Mouse (Mus musculus): Measurements from ENCODE around the gene Ppfia4. TPM values are rescaled to one million over a fixed set of nuclear protein-coding genes. Genes with fewer than 3 reads are reported as not detected.

The Ppfia4 gene
- total RNA-seq, 2 experiments from 2014 or later = 11.2 to 13.7 TPM

DNA sequence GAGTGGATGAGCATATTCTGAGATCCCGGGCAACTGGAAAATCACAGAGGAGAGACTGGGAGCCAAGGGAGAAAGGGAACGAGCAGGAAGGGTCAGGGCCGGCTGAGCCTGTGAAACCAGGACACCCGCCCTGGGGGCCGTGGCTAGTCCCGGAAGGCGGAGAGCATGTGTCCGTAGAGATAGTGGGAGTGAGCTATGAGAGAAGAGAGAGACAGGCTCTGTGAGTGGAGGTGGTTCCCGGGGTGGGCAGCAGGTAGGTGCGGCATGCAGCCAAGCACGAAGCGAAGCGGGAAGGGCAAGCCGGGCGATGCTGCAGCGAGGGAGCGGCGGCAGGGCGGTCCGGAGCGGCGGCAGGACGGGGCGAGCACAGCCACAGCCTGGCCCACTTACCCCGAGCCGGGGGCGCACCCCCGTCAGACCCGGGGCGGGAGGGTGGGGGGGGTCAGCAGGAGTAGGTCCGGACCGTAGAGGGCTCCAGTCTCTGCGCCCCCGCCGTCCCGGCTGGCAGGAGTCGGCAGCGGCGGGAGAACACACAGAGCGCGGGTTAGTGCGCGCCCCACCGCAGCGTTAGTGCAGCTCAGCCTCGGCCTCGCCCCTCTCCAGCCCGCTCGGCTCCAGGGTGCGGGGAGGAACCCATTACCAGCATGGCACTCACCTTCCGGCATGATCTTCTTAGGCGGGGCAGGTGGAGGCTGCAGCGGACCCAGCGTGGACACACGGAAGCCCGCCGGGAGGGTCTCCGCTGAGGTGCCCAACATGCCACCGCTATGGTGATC lies 33.9 kb downstream of the Ppfia4 start:
- peak; percentile 57 for DNase-seq

DNA sequence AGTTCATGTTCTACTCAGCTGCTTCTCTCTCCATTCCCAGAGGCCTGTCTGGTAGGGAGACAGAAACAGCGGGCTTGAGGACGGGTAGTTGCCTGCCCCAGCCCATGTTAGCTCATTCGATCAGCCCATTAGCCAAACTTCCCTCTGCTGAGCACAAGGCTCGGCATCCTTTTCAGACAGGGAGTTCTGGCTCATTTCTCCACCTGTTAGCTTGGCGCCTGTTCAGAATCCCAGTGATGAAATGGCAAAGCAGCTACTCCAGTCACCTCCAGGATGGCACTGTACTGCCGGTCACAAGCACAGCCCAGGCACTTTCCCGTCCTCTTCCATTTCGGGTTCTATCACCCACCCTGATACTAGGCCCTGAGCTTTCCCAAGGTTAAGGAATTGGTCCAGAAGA lies 35.5 kb downstream of the Ppfia4 start:
- DNase-seq = peak; percentile 42

DNA sequence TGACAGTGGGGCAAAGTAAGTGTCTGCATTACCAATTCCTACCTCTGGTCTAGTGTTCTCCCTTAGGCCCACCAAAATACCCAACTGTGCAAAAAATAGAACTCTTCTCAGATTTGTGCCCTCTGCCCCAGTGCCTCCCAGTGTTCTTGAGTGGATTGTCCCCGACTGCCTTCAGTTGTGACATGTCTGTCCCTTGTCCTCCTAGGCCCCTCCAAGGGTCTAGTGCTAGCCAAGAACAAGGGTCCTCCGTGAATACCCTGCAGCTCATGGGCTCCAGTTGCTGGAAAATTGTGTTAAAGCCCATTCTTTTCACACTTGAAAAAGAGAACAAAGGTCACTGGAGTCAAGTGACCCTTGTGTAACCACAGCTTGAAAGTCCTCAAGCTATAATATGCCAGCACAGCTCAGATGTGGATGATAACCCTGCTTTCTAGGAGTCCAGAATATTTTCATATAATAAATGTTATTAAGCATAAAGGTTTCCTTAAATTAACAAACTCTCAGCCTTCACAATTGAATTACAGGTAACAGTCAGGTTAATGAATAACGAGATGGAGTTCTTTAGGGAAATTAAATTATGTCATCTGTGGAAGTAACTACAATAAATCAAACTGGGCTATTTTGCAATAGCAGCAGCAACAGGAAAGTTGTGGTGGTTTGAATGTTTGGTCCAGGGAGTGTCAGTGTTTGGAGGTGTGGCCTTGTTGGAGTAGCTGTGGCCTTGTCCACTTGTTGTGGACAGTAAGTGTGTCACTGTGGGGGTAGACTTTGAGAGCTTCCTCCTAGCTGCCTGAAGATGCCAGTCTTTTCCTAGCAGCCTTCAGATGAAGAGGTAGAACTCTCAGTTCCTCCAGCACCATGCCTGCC lies 38.8 kb downstream of the Ppfia4 start:
- no peak for DNase-seq

DNA sequence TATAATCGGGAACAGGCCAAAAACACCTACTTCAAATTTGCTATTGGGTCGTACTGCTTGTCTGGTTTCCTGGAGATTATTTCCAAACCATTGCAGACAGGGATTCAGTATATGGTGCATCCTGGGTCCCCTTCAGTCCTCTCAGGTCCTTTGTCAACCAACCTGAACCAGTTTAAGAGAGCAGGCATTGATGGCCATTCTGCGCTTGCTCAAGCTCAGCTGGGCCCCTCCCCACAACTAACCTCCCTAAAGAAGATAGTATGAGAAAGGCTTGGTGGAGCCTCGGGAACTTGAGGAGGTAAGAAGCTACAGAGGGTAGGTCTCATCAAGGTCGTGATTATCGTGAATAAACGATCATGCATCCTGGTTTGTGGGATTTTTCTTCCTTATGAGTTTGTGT lies 39.5 kb downstream of the Ppfia4 start:
- DNase-seq = no peak

DNA sequence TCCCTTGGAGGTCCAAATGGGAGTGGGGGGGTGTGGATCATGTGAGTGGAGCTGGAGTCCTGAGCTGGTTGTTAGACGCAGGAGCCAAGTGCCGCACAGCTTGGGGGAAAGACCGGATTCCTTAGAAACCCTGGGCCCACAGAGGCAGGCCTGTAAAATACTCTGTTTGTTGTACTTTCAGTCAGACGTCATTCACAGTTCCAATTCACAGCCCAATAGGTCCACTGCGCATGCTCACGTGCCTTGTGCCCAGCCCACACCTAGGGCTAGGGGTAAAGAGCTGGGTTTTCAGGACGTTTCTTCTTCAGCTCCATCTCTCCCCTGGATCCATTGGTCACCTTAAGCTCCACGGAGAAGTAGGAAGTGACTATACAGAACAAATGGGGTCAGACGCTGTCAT lies 40.1 kb downstream of the Ppfia4 start:
- DNase-seq = no peak

DNA sequence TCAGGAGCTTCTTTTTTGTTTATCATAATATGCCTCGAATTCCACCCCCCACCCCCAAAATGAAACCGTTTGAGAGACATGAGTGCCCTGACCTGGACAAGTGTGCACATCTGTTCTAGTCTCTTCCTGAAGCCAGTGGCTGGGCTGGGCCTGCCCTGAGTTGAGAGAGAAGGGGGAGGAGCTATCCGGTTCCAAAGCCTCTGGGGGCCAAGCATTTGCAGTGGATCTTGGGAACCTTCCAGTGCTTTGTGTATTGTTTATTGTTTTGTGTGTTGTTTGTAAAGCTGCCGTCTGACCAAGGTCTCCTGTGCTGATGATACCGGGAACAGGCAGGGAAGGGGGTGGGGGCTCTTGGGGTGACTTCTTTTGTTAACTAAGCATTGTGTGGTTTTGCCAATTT lies 40.7 kb downstream of the Ppfia4 start:
- no peak for DNase-seq

DNA sequence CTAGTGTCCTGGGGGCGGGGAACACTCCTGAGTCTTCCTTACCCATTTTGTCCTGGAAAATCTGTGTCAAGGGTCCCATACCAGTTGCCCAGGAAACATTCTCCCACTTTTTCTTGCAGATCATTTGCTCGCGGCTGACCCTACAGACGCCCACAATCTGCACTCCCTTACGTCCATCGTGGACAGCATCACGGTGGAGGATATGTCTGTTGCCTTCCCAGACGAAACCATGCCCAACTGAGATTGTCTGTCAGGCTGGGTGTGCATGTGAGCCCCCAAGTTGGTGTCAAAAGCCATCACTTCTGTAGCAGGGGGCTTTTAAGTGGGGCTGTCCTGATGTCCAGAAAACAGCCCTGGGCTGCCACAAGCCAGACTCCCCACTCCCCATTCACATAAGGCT lies 41.2 kb downstream of the Ppfia4 start:
- DNase-seq = no peak

DNA sequence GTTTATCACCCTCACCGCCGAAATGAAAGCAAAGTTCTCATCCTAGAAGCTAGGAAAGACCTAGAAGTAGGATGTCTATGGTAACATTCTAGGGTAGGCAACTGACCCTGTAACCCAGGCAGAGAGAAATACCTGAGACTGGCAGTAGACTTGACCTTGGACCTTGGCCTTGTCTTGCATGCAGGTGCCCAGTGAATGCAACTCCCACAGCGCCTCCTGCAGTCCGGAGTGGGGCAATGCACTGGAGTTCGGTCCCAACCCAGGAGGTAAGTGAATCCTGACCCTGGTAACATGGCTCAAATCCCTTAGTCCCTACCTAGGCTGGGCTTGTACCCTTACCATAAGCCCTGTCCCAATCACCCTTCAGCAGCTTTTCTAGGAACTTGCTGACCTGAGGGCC lies 41.8 kb downstream of the Ppfia4 start:
- DNase-seq = peak; percentile 67

DNA sequence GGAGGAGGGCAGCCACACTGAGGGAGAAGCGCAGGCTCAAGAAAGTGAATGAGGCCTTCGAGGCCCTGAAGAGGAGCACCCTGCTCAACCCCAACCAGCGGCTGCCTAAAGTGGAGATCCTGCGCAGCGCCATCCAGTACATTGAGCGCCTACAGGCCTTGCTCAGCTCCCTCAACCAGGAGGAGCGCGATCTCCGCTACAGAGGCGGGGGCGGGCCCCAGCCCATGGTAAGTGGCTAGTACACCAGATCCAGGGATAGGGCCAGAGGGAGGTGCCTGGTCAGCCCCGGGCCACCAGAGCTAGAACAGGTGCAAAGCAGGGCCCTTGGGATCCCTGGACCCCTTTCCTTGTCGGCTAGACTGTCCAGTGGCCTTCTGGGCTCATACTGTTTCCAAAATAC lies 42.4 kb downstream of the Ppfia4 start:
- peak; percentile 45 for DNase-seq

DNA sequence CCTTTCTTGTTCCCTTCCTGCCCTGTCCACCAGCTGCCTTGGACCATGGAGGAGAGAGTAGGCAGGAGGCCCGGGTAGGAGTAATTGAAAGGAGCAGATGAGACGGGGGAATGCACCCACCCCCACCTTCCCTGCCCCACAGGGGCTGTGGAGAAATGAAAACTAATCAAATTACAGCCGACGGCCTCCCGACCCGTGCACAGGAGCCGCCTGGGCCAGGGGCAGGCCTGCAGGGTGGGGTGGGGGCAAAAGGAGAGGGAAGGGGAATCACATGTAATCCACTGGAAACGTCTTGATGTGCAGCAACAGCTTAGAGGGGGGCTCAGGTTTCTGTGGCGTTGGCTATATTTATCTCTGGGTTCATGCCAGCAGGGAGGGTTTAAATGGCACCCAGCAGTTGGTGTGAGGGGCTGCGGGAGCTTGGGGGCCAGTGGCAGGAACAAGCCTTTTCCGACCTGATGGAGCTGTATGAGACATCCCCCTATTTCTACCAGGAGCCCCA lies 43.1 kb downstream of the Ppfia4 start, which contains the start of gene Myog:
TSS of gene Myog (plus strand) at position 392 of the 502 bp plus-strand sequence.
- peak; percentile 58 for DNase-seq

DNA sequence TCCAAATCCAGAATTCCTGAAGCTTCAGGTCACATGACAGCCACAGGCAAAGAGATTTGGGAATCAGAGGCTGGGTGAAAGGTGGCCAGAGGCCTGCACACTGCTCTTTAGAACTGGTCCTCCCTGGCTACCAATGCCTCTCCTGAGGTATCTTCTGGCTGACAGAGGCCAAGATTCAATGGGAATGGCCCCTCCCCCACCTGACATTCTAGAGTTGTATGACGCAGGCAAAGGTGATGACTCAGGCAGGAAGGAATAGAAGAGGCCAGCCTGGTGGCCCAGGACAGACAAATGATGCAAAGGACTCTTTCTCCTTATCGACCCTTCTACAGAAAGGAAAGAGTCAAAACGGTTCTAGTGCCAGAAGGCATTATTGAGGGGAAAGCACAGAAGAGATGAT lies 44.5 kb downstream of the Ppfia4 start:
- DNase-seq = no peak

DNA sequence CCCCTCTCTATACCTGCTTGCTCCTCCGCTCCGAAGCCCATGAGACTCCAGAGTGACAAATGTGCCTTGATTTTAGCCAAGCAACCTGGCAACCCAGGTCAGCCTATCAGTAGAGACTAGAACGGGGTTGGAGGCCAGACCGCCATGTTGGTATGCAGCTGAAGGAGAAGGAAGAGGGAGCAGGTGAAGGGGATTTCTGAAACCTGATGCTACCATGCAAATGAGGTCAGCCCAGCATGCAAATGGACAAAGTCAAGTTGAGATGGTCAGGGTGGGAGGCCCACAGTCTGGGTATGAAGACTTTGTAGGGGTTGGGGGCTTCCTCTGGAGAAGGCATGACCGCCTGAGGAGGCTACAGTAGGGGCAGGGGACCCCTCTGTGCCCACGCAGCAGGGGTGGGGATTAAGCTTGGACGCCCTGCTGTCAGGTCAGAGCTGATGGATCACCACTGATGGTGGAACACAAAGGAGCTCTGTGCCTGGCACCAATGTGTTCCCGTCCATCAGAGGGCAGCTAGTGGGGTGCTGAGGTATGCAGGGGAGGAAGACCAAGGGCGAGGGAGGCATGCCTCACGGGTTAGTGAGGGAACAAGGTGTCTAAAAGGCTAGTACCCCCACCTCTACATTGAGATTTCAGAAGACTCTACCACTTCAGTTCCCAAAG lies 47.1 kb downstream of the Ppfia4 start:
- no peak for DNase-seq

DNA sequence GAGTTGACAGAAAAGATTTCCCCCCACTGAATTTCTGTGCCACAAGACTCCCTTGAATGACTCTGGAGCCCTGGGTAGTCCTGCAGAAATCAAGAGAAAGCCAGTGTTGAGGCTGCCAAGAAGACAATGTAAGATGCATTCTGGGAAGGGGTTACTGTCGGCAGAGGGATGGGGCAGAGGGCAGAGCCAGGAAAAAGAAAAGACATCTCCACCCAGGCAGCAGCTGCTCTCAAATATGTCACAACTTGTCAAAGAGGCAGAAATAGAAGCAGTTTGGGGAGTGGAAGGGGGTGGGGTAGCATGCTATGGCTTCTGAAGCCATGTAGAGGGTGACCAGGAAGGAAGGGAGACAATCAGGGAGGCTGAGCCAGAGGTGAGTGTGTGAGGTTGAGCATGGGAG lies 49.6 kb downstream of the Ppfia4 start:
- DNase-seq = no peak

DNA sequence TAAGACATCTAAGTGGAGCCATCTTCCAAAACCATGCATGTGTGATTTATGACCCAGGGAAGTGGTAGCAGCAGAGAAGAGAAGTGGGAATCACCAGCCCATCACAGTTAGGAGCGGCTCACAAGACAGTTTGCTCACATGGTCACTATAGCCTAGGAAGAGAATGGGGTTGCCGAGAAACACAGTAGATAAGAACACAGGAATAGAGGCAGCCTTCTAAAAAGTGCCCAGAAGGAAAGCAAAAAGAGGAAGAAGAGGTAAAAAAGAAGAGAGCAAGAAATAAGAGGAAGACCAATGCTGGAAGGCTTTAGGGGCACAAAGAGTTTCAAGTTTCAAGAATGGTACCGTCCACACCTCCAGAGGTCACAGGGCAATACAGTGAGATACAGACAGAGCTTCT lies 50.4 kb downstream of the Ppfia4 start:
- no peak for DNase-seq

DNA sequence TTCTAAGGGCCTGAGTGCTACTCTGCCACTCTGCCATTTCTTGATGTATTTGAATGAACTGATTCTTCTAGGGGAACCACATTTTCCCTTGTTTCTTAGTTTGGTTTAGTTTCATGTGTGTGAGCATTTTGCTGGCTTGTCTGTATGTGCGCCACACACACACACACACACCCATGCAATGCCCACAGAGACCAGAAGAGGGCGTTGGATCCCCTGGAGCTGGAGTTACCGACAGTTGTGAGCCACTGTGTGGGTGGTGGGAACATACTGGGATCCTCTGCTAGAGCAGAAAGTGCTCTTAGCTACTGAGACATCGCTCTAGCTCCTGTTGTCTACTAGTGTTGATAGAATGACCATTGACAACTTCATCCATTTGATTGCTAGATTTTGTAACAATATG lies 51.2 kb downstream of the Ppfia4 start:
- DNase-seq = no peak

DNA sequence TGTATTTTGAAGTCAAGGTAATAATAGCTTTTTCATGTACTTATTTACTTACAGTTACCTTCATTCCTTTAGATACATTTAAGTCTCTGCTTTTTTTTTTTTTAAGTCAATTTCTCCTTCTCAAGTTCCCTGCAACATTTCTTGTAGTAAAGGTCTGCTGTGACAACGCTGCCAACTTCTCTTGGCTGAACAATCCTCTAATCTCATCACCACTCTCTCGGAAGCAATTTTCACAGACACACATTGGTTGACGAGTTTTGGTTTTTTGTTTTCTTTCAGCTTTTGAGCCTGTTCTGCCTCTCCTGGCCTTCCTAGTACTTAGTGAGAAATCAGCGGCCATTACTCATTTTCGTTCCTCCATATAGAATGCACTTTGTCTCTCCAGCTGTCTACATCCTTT lies 52.6 kb downstream of the Ppfia4 start:
- DNase-seq = no peak

DNA sequence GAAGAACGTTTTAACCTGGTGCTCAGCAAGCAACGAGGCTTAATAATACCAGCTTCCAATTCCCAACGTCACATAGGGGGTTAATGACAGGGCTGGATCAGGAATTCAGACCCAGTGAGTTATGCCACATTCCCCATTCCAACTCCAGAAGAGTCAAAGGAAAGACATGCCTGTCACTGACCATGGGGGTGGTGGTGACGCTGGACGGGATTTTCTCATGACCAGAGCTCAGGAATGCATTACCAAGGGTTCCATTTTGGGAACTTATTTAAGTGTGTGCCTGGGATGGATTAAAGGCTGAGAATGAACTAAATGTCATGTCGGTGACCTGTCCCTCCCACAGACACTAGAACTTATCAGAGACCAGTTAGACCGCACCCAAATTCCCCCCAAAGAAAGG lies 55.9 kb downstream of the Ppfia4 start:
- no peak for DNase-seq

DNA sequence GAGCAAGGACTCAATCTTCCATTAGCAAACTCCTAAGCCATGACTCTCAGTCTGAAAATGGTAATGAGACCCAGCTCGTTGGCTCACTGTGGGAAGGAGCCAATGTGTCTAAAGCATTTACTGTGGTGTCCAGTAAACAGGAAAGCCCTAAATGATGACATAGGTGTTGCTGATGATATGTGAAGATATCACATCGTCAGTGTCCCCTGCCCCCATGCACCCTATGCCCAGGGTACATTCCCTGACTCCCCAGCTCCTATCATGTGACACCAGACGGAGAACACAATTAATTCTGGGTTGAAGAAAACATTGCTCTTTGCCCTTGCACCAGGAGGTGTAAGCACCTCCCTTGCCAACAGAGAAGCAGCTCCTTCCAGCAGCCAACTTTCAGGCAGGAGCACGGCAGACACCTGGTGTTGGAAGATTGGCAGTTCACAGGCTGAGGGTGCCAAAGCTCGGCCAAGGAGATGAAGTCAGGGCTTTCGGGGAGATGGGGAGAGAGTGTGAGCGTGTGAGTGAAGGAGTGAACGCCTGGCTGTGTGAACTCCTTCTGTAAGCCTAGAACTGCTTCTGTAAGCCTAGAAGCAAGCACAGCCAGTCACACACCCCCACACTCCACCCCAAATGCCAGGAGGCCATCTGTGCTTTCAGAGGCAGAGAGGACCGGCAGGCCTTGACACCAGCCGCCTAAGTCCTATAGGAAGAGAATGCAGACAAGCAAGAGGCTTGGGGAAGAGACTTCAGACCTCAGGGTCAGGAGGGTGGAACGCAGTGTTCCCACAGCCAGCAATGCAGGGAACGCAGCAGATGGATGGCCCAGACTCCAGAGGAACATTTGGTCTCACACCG lies 56.9 kb downstream of the Ppfia4 start:
- no peak for DNase-seq

DNA sequence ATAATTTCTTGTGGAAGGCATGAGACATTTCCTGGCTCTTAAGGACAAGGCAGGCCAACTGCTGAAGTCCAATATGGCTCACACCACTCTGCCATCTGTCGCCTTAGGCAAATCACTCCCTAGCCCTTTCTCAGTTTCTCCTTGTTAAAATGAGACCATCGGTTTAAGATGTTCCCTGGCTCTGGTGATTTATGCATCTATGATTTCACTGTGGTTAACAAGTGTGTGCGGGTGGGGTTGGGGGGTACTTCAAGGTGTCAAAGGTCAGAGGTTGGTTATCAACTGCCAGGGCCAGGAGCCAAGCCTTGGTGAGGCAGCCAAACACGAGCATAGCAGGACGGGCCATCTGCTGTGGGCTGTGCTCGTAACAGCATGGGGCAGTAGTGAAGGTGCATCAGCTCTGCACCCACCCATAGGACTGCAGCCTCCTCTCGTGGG lies 58.2 kb downstream of the Ppfia4 start:
- DNase-seq = no peak

DNA sequence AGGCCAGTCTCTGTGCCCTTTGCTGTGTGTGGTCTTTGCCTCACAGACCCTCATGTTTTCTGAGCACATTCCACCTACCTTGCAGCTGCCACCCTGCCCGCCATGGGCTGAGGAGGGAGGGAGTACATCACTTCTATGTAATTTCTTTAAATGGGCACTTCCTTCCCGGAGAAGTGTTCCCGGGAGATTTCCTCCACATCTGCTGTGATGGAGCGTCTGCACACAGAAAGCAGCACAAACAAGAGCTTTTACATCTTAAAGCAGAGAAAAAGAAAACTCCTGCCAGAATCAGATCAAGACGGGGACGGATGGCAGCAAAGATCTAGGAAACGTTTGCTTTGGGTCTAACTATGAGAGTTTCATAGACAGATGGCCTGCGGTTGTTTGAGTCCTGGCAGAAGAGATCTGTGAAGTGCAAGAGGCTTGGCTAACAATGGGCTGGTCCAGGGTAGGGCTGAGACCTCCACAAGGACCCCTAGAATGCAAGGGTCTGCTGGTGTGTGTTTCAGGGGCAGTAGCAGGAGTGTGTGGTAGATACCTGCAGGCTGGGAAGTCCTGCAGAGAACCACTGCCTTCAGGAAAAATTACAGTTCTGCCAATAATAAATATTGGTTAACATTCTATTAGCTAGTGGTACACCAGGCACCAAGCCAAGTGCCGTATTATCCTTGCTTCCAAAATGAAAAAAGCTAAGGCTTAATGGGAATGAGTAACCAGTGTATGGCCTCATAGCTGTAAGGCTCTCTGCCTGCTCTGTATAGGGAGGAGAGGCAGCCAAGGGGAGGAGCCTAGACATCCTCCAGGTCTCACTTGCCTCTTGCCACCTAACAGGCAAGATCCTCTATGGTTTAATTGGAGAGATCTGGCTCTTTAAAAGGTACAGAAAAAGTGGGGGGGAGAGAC lies 59.0 kb downstream of the Ppfia4 start:
- DNase-seq = no peak
